Mouse (Mus musculus) E14TG2a.4 (cell line): ENCODE data around the gene Olfr56.

Source experiments
- CTCF ChIP-seq: conservative IDR thresholded peaks from 2 replicates; pipeline ENCODE4 v1.5.1; 2014; ENCODE audit warnings: low read length
- NANOG ChIP-seq: IDR thresholded peaks from 2 replicates; pipeline ENCODE4 v1.6.1; 2014; ENCODE audit warnings: borderline replicate concordance, low read length, mixed read lengths

GRCm38 (mm10) chr11:49087830-49088616, 109.3 kb downstream of the Olfr56 start:
- TF ChIP-seq CTCF: no peak
- TF ChIP-seq NANOG: no peak
